Mouse (Mus musculus) CH12.LX (cell line): ENCODE data around the gene Tmem179b.

ENCODE experiments used
- CTCF ChIP-seq, 2 experiments: IDR thresholded peaks in 1 of 2; conservative IDR thresholded peaks in 1 of 2; 2 replicates each; pipeline ENCODE4 v1.5.1; 2011 to 2012; ENCODE audit warnings: low read depth in 2 of 2, low read length in 2 of 2, improper control_type of control experiment in 1 of 2, inconsistent platforms in 1 of 2, mild to moderate bottlenecking in 1 of 2, moderate library complexity in 1 of 2
- MAFK ChIP-seq: IDR thresholded peaks from 2 replicates; pipeline ENCODE4 v1.6.1; 2011; ENCODE audit warnings: low read length, improper control_type of control experiment; ENCODE audit not compliant: insufficient replicate concordance
- ZC3H11A ChIP-seq: IDR thresholded peaks from 2 replicates; pipeline ENCODE4 v1.6.1; 2012; ENCODE audit warnings: low read depth, mild to moderate bottlenecking, inconsistent platforms, low read length, improper control_type of control experiment

- TF ChIP-seq ZC3H11A (no peak), CTCF (conservative IDR thresholded peaks at IDR 0.05 in 1 of 2, IDR thresholded peaks at IDR 0.05 in 1 of 2; ENCODE audit: low read depth in 2 of 2, low read length in 2 of 2) (no peak), MAFK (no peak)
These were observed 1.3 kb downstream of the Tmem179b start for GRCm38 (mm10) chr19:8772996-8773395.
